Mouse (Mus musculus): Measurements from ENCODE around the gene Hoxd4.

DNA sequence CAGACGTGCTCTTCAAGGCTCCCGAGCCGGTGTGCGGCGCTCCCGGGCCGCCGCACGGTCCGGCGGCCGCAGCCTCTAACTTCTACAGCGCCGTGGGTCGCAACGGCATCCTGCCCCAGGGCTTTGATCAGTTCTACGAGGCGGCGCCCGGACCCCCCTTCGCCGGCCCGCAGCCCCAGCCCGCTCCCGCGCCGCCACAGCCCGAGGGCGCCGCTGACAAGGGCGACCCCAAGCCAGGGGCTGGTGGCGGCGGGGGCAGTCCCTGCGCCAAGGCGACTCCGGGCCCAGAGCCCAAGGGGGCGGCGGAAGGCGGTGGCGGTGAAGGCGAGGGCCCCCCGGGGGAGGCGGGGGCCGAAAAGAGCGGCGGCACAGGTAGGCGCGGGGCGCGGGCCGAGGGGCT is 28.9 kb upstream of the Hoxd4 start:
- TF ChIP-seq CTCF (IDR thresholded peaks at IDR 0.05; ENCODE audit: borderline replicate concordance, insufficient read depth, low read length) (no peak), POLR2A (IDR thresholded peaks at IDR 0.05; ENCODE audit: low read depth, low read length) (no peak)
